Mouse (Mus musculus) hindbrain, postnatal 0 days (tissue): ENCODE data around the gene B4galt3. TPM values are rescaled to one million over a fixed set of nuclear protein-coding genes. Genes with fewer than 3 reads are reported as not detected.

Experiments used
- ATAC-seq: fragments of 200-750 bp; cut with Nextera tagmentation; 2 replicates; pipeline ENCODE4 v1.8.0; 2017; ENCODE audit warnings: mild to moderate bottlenecking, moderate TSS enrichment, moderate library complexity
- DNase-seq: peaks from one replicate; pipeline ENCODE4 v3.0.0-alpha.2; 2015; ENCODE audit warnings: low spot score
- H3K27ac ChIP-seq: fragments of 300-500 bp; sonication (generic); 2 replicates; pipeline ENCODE4 v1.5.1; 2014; ENCODE audit warnings: mild to moderate bottlenecking
- H3K27me3 ChIP-seq: fragments of 300-500 bp; sonication (generic); 2 replicates; pipeline ENCODE4 v1.6.1; 2014; ENCODE audit warnings: low read length, mixed read lengths; ENCODE audit not compliant: insufficient read depth
- H3K36me3 ChIP-seq: fragments of 300-500 bp; sonication (generic); 2 replicates; pipeline ENCODE4 v1.6.1; 2014; ENCODE audit warnings: low read length, mixed read lengths; ENCODE audit not compliant: insufficient read depth
- H3K4me1 ChIP-seq: fragments of 300-500 bp; sonication (generic); 2 replicates; pipeline ENCODE4 v1.6.1; 2014; ENCODE audit warnings: antibody characterized with exemption, low read length, mixed read lengths; ENCODE audit not compliant: insufficient read depth
- H3K4me2 ChIP-seq: fragments of 300-500 bp; sonication (generic); 2 replicates; pipeline ENCODE4 v1.6.1; 2014; ENCODE audit warnings: low read depth, mild to moderate bottlenecking, low read length, moderate library complexity, mixed read lengths
- H3K4me3 ChIP-seq: fragments of 300-500 bp; sonication (generic); 2 replicates; pipeline ENCODE4 v1.5.1; 2014; ENCODE audit warnings: low read length
- H3K9ac ChIP-seq: fragments of 300-500 bp; sonication (generic); replicated peaks from 2 replicates; pipeline ENCODE4 v1.6.1; 2014; ENCODE audit warnings: mild to moderate bottlenecking, low read length, moderate library complexity, mixed read lengths
- H3K9me3 ChIP-seq: fragments of 300-500 bp; sonication (generic); 2 replicates; pipeline ENCODE4 v1.6.1; 2016; ENCODE audit warnings: low read length, mixed read lengths
- CTCF ChIP-seq: IDR thresholded peaks from 2 replicates; pipeline ENCODE4 v1.5.1; 2016; ENCODE audit warnings: antibody characterized with exemption, control low read depth, low read depth
- WGBS: fragments of 180-500 bp; shearing (Covaris S2); extraction: QIAGEN DNeasy Blood & Tissue Kit; methylation state at CpG from one replicate; pipeline ENCODE4 v1.1.7; 2014; 5-methylcytosine and 5-hydroxymethylcytosine counted together
- polyA plus RNA-seq: library from polyadenylated mRNA; unstranded; fragments of >200 nt; fragmentation: Nextera tagmentation; extraction: Ambion mirVana; gene quantifications from 2 replicates; pipeline ENCODE4 v1.2.1, GENCODE M21; 2015
- total RNA-seq: library from RNA; depleted of rRNA; stranded (reverse); fragments of >200 nt; gene quantifications from 2 replicates; pipeline ENCODE4 v1.2.3, GENCODE M21; 2014

Gene B4galt3
- total and polyA plus RNA-seq, 2 experiments from 2014 or later, result 80.5 to 91.9 TPM

DNA sequence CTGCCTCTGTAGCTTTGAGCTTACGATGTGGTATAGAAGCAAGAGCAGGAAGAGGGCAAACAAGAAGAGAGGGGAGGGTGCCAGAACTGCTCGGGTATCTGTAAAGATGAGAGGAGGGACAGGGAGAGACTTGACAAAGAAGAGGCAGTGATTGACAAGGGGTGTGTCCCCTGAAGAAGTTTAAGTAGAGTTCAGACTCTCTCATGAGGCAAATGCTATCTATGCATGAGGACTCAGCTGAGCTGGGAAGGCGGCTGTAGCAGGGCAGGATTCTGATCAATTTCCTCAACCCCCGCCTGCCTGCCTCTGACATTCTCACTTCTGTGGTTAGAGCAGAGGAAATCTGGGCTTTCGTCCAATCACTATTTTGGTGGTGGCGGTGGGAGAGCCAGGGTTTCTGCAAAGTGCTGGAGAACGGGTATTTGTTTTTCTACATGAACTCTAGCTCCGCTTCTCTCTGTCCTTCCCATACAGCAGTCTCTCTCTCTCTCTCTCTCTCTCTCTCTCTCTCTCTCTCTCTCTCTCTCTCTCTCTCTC is 7.5 kb upstream of the B4galt3 start:
- Histone ChIP-seq H3K9me3 (no peaks in the 10 kb centered on the region), H3K36me3 (no peaks in the 10 kb centered on the region), H3K27me3 (no peaks in the 10 kb centered on the region), H3K4me1 (peaks cover 6% of the 10 kb centered on the region; the same call in 1 of the 2 replicates), H3K4me2 (peak overlapping the region; percentile 61), H3K4me3 (peak overlapping the region; percentile 30), H3K9ac (peak overlapping the region; percentile 41), H3K27ac (peak overlapping the region; percentile 82)
- ATAC-seq, result peak; percentile 82
- WGBS, result under 1% methylated on average over 8 of the region's 8 CpGs
- TF ChIP-seq CTCF, result no peak
- peak; percentile 85 for DNase-seq

DNA sequence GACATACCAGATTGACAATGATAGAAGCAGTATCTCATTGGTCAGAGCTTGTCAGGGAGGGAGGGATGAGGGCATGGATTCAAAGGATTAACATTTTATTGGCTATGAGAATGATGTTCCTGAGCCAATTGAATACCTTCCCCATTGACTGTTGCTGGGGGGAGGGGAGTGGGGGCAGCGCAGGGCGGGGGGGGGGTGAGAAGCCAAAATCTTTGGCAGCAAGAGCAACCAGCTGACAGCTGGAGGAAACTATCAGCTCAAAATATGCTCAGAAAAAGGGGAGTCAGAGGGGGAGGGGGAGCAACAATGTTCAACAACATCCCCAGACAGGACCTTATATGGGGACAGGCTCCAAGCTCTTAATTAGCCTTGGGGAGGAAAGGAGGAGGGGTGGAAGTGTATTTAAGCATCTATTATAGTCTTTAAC is 6.9 kb upstream of the B4galt3 start:
- H3K36me3 ChIP-seq, result no peaks in the 10 kb centered on the region
- no peak for TF ChIP-seq CTCF
- 4% methylated on average over 2 of the region's 2 CpGs for WGBS
- peaks cover 6% of the 10 kb centered on the region; the same call in 1 of the 2 replicates for H3K4me1 ChIP-seq
- peak overlapping the region; percentile 30; the same call in 1 of the 2 replicates for H3K4me3 ChIP-seq
- DNase-seq, result peak; percentile 89
- H3K9ac ChIP-seq, result no peak overlapping the region
- H3K4me2 ChIP-seq, result peak overlapping the region; percentile 61
- peak overlapping the region; percentile 82 for H3K27ac ChIP-seq
- peak; percentile 97 for ATAC-seq
- no peaks in the 10 kb centered on the region for H3K27me3 ChIP-seq
- no peaks in the 10 kb centered on the region for H3K9me3 ChIP-seq

DNA sequence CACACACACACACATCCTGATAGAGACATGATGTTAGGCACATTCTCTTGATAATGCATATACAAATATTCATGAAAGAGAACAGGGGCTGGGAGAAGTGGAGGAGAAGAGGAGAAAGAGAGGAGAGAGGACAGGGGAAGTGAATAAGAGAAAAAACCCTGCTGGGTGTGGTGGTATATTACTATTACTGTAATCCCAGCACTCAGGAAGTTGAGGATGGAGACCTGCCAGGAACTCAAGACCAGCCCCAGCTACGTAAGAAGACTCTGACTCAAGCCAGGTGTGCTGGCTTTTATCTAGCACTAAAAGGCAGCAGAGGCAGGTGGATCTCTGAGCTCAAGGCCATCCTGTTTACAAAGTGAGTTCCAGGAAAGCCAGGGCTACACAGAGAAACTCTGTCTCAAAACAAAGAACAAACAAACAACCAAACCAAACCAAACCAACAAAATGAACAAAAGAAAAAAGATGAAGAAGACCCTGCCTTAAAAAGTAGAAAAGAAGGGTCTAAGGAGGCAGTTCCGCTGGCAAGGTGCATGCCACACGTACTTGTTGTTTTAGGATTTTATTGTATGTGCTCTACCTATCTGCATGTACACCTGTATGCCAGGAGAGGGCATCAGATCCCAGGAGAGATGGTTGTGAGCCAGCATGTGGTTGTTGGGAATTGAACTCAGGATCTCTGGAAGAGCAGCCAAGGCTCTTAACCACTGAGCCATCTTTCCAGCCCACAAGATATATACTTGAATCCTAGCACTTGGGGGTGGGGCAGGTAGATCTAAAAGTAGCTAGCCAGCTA is 6.3 kb upstream of the B4galt3 start:
- peak overlapping the region; percentile 61 for H3K4me2 ChIP-seq
- no peak for DNase-seq
- ATAC-seq, result no peak
- H3K9me3 ChIP-seq, result no peaks in the 10 kb centered on the region
- H3K9ac ChIP-seq, result no peak overlapping the region
- peak overlapping the region; percentile 63 for H3K27ac ChIP-seq
- no peaks in the 10 kb centered on the region for H3K27me3 ChIP-seq
- H3K36me3 ChIP-seq, result no peaks in the 10 kb centered on the region
- WGBS, result 71% methylated on average over 3 of the region's 3 CpGs
- no peak; the same call in 1 of the 2 replicates for TF ChIP-seq CTCF
- H3K4me1 ChIP-seq, result peaks cover 6% of the 10 kb centered on the region; the same call in 1 of the 2 replicates
- no peak overlapping the region for H3K4me3 ChIP-seq

DNA sequence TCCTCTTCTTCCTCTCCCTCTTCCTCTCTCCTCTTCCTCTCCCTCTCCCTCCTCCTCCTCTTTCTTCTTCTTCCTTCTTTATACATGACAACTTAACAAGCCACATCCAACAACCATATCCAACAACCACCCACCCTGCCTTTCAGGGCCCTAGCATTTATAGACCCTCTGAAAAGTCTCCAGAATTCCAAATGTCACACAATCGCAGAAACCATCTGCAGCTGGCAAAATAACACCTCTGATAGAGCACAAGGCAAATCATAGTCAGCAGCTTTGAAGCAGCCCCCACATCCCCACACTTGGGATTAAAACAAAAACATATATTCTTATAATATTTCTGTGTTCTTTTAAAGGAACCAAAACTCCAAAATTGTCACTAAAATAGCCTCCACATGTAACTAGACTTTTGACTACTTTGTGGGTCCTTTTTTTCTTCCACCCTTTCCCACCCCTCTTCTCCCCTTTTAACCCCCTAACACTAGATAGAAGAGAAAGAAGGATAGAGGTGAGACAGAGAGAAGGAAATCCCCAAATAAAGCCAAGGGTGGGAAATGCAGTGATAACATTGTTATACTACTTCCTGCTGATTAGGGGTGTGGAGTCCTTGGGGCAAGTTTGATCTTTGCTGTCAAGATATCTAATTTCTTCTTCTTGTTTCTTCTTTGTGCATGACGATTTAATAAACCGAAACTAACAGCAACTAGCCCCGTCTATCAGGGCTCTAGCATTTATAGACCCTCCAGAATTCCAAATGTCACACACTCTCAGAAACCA is 4.0 kb upstream of the B4galt3 start:
- no peak overlapping the region for H3K4me2 ChIP-seq
- H3K9ac ChIP-seq, result no peak overlapping the region
- TF ChIP-seq CTCF, result no peak
- WGBS, result 68% methylated on average over 4 of the region's 4 CpGs
- H3K4me1 ChIP-seq, result peaks cover 10% of the 10 kb centered on the region; the same call in 1 of the 2 replicates
- no peaks in the 10 kb centered on the region for H3K9me3 ChIP-seq
- H3K27me3 ChIP-seq, result no peaks in the 10 kb centered on the region
- H3K27ac ChIP-seq, result no peak overlapping the region
- DNase-seq (no peak), ATAC-seq (no peak)
- no peaks in the 10 kb centered on the region for H3K36me3 ChIP-seq
- H3K4me3 ChIP-seq, result no peak overlapping the region

DNA sequence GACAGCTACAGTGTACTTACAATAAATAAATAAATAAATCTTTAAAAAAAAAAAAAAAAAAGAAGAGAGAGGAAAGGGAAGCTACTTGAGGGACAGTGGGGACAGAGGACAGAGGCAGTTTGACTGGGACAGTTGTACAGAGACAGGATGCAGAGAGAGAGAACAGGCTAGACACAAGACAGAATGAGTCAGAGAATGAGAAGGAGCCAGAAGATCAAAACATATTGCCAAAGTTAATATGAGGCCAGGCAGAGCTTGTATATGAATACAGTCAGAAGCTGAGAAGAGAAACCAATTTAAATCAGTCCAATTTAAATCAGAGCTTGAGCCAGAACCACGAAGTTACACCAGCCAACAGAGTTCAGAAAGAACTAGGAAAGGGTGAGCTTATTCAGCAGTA is 1.8 kb upstream of the B4galt3 start:
- H3K4me1 ChIP-seq, result 0 out of 2 replicates have a peak, but pooled peaks cover 5% of the 10 kb centered on the region
- 61% methylated on average over 1 of the region's 1 CpGs for WGBS
- ATAC-seq (no peak), DNase-seq (no peak)
- no peak overlapping the region for H3K27ac ChIP-seq
- H3K4me3 ChIP-seq, result no peak overlapping the region
- peaks cover 8% of the 10 kb centered on the region; the same call in 1 of the 2 replicates for H3K36me3 ChIP-seq
- H3K9me3 ChIP-seq, result no peaks in the 10 kb centered on the region
- no peak for TF ChIP-seq CTCF
- H3K9ac ChIP-seq, result no peak overlapping the region
- no peak overlapping the region for H3K4me2 ChIP-seq
- no peaks in the 10 kb centered on the region for H3K27me3 ChIP-seq

DNA sequence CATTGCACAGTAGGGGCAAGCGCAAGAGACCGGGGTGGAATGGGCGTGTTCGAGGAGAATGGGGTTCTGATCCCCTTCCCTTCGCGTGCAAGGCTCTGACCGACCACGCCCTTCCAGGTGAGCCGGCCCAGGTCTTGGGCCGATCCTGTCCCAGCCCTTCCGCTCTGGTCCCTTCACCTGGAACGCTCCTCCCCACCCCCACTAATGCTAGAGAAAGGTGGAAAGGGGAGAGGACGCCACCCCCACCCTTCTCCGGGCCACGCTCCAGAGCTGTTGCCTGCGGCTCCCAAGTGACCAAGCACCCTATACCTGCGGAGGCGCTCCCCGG is 409 bp downstream of the B4galt3 start:
- Histone ChIP-seq H3K4me2 (peak overlapping the region; percentile 100), H3K9me3 (no peaks in the 10 kb centered on the region), H3K27ac (peak overlapping the region; percentile 32; the same call in 1 of the 2 replicates), H3K4me1 (0 out of 2 replicates have a peak, but pooled peaks cover 5% of the 10 kb centered on the region), H3K9ac (peak overlapping the region; percentile 92), H3K27me3 (no peaks in the 10 kb centered on the region), H3K36me3 (peaks cover 30% of the 10 kb centered on the region), H3K4me3 (peak overlapping the region; percentile 90)
- TF ChIP-seq CTCF, result no peak
- ATAC-seq (peak; percentile 71), DNase-seq (peak; percentile 20)
- under 1% methylated on average over 19 of the region's 19 CpGs for WGBS
